Mouse (Mus musculus): ENCODE data around the gene Naa11. TPM values are rescaled to one million over a fixed set of nuclear protein-coding genes. Genes with fewer than 3 reads are reported as not detected.

Naa11 gene
- polyA plus RNA-seq, 1 experiment from 2014 or later = 0.05 TPM

GRCm38 (mm10) chr5:97382548-97383222 is 9.5 kb downstream of the Naa11 start:
- no peak overlapping the region for H3K27ac ChIP-seq
- H3K4me3 ChIP-seq (replicated peaks) = no peak overlapping the region
- no peak for ATAC-seq (ENCODE audit: low FRiP score)
- peaks cover 6% of the 10 kb centered on the region; the same call in 1 of the 2 replicates for H3K4me1 ChIP-seq
- no peaks in the 10 kb centered on the region for H3K27me3 ChIP-seq
- no peaks in the 10 kb centered on the region for H3K36me3 ChIP-seq (replicated peaks)
- H3K9me3 ChIP-seq = no peaks in the 10 kb centered on the region
- no peak overlapping the region for H3K4me2 ChIP-seq
- no peak overlapping the region for H3K9ac ChIP-seq
- 55% methylated on average over 14 of the region's 14 CpGs for WGBS

GRCm38 (mm10) chr5:97379976-97380375 is 12.2 kb downstream of the Naa11 start:
- 13% methylated on average over 3 of the region's 3 CpGs for WGBS
- Histone ChIP-seq H3K4me3 (replicated peaks) (no peak overlapping the region), H3K4me2 (no peak overlapping the region), H3K9ac (no peak overlapping the region), H3K9me3 (no peaks in the 10 kb centered on the region), H3K4me1 (peaks cover 6% of the 10 kb centered on the region; the same call in 1 of the 2 replicates), H3K36me3 (replicated peaks) (no peaks in the 10 kb centered on the region), H3K27me3 (no peaks in the 10 kb centered on the region), H3K27ac (no peak overlapping the region)
- ATAC-seq (ENCODE audit: low FRiP score) = no peak

GRCm38 (mm10) chr5:97364781-97365180 is 27.4 kb downstream of the Naa11 start:
- Histone ChIP-seq H3K27ac (no peak overlapping the region), H3K9me3 (no peaks in the 10 kb centered on the region), H3K27me3 (no peaks in the 10 kb centered on the region), H3K36me3 (replicated peaks) (no peaks in the 10 kb centered on the region), H3K4me3 (replicated peaks) (no peak overlapping the region), H3K4me1 (peaks cover 5% of the 10 kb centered on the region), H3K9ac (no peak overlapping the region), H3K4me2 (no peak overlapping the region)
- ATAC-seq (ENCODE audit: low FRiP score) = no peak
- 87% methylated on average over 8 of the region's 8 CpGs for WGBS

- H3K4me1 ChIP-seq = peaks cover 5% of the 10 kb centered on the region
- H3K27ac ChIP-seq = no peak overlapping the region
- no peak overlapping the region for H3K4me3 ChIP-seq (replicated peaks)
- no peaks in the 10 kb centered on the region for H3K9me3 ChIP-seq
- ATAC-seq (ENCODE audit: low FRiP score) = no peak
- no peaks in the 10 kb centered on the region for H3K27me3 ChIP-seq
- H3K36me3 ChIP-seq (replicated peaks) = no peaks in the 10 kb centered on the region
- H3K9ac ChIP-seq = no peak overlapping the region
- no peak overlapping the region for H3K4me2 ChIP-seq
- 79% methylated on average over 8 of the region's 8 CpGs for WGBS
Observed at GRCm38 (mm10) chr5:97364252-97364651, 27.9 kb downstream of the Naa11 start.

- Histone ChIP-seq H3K4me2 (no peak overlapping the region), H3K27ac (no peak overlapping the region), H3K9ac (no peak overlapping the region), H3K4me1 (peaks cover 5% of the 10 kb centered on the region), H3K4me3 (replicated peaks) (no peak overlapping the region), H3K36me3 (replicated peaks) (no peaks in the 10 kb centered on the region), H3K27me3 (no peaks in the 10 kb centered on the region), H3K9me3 (no peaks in the 10 kb centered on the region)
- 28% methylated on average over 2 of the region's 2 CpGs for WGBS
- ATAC-seq (ENCODE audit: low FRiP score) = no peak
Observed at GRCm38 (mm10) chr5:97362539-97362938, 29.6 kb downstream of the Naa11 start.

GRCm38 (mm10) chr5:97359104-97359503 is 33.1 kb downstream of the Naa11 start:
- Histone ChIP-seq H3K27ac (no peak overlapping the region), H3K9me3 (no peaks in the 10 kb centered on the region), H3K4me2 (no peak overlapping the region), H3K9ac (no peak overlapping the region), H3K27me3 (no peaks in the 10 kb centered on the region), H3K36me3 (replicated peaks) (no peaks in the 10 kb centered on the region), H3K4me3 (replicated peaks) (no peak overlapping the region), H3K4me1 (peaks cover 5% of the 10 kb centered on the region)
- 81% methylated on average over 4 of the region's 4 CpGs for WGBS
- ATAC-seq (ENCODE audit: low FRiP score) = no peak

- H3K9ac ChIP-seq = no peak overlapping the region
- H3K27ac ChIP-seq = no peak overlapping the region
- no peaks in the 10 kb centered on the region for H3K36me3 ChIP-seq (replicated peaks)
- H3K4me3 ChIP-seq (replicated peaks) = no peak overlapping the region
- H3K4me1 ChIP-seq = no peaks in the 10 kb centered on the region
- H3K9me3 ChIP-seq = no peaks in the 10 kb centered on the region
- ATAC-seq (ENCODE audit: low FRiP score) = no peak
- H3K27me3 ChIP-seq = no peaks in the 10 kb centered on the region
- H3K4me2 ChIP-seq = no peak overlapping the region
- WGBS = 55% methylated on average over 2 of the region's 2 CpGs
Observed at GRCm38 (mm10) chr5:97356135-97356534, 36.0 kb downstream of the Naa11 start.

- H3K4me2 ChIP-seq = no peak overlapping the region
- WGBS = 100% methylated on average over 2 of the region's 2 CpGs
- H3K9me3 ChIP-seq = no peaks in the 10 kb centered on the region
- no peaks in the 10 kb centered on the region for H3K36me3 ChIP-seq (replicated peaks)
- no peak overlapping the region for H3K9ac ChIP-seq
- no peak overlapping the region for H3K4me3 ChIP-seq (replicated peaks)
- no peak for ATAC-seq (ENCODE audit: low FRiP score)
- no peaks in the 10 kb centered on the region for H3K4me1 ChIP-seq
- H3K27ac ChIP-seq = no peak overlapping the region
- no peaks in the 10 kb centered on the region for H3K27me3 ChIP-seq
Observed at GRCm38 (mm10) chr5:97355152-97355551, 37.0 kb downstream of the Naa11 start.

- no peak for ATAC-seq (ENCODE audit: low FRiP score)
- 84% methylated on average over 2 of the region's 2 CpGs for WGBS
- H3K9ac ChIP-seq = no peak overlapping the region
- H3K27me3 ChIP-seq = no peaks in the 10 kb centered on the region
- H3K4me3 ChIP-seq (replicated peaks) = no peak overlapping the region
- no peak overlapping the region for H3K4me2 ChIP-seq
- H3K4me1 ChIP-seq = no peaks in the 10 kb centered on the region
- H3K9me3 ChIP-seq = no peaks in the 10 kb centered on the region
- no peak overlapping the region for H3K27ac ChIP-seq
- no peaks in the 10 kb centered on the region for H3K36me3 ChIP-seq (replicated peaks)
Observed at GRCm38 (mm10) chr5:97348760-97349159, 43.4 kb downstream of the Naa11 start.

GRCm38 (mm10) chr5:97348310-97348709 is 43.9 kb downstream of the Naa11 start:
- Histone ChIP-seq H3K9me3 (no peaks in the 10 kb centered on the region), H3K27ac (no peak overlapping the region)
- WGBS = 88% methylated on average over 8 of the region's 8 CpGs

GRCm38 (mm10) chr5:97345732-97346253 is 46.4 kb downstream of the Naa11 start:
- Histone ChIP-seq H3K4me3 (replicated peaks) (no peak overlapping the region), H3K9ac (no peak overlapping the region), H3K27me3 (no peaks in the 10 kb centered on the region), H3K4me2 (no peak overlapping the region), H3K36me3 (replicated peaks) (no peaks in the 10 kb centered on the region), H3K9me3 (no peaks in the 10 kb centered on the region), H3K4me1 (no peaks in the 10 kb centered on the region), H3K27ac (no peak overlapping the region)
- 89% methylated on average over 10 of the region's 10 CpGs for WGBS
- ATAC-seq (ENCODE audit: low FRiP score) = no peak

More at GRCm38 (mm10) chr5:97348310-97348709, 43.9 kb downstream of the Naa11 start:
- Histone ChIP-seq H3K9ac (no peak overlapping the region), H3K4me1 (no peaks in the 10 kb centered on the region), H3K4me2 (no peak overlapping the region), H3K36me3 (replicated peaks) (no peaks in the 10 kb centered on the region), H3K27me3 (no peaks in the 10 kb centered on the region), H3K4me3 (replicated peaks) (no peak overlapping the region)
- ATAC-seq (ENCODE audit: low FRiP score) = no peak

- no peak for ATAC-seq (ENCODE audit: low FRiP score)
- no peak overlapping the region for H3K4me2 ChIP-seq
- no peak overlapping the region for H3K4me3 ChIP-seq (replicated peaks)
- H3K36me3 ChIP-seq (replicated peaks) = no peaks in the 10 kb centered on the region
- H3K9me3 ChIP-seq = no peaks in the 10 kb centered on the region
- no peaks in the 10 kb centered on the region for H3K4me1 ChIP-seq
- H3K27me3 ChIP-seq = no peaks in the 10 kb centered on the region
- H3K9ac ChIP-seq = no peak overlapping the region
- H3K27ac ChIP-seq = no peak overlapping the region
Observed at GRCm38 (mm10) chr5:97345129-97345528, 47.0 kb downstream of the Naa11 start.

GRCm38 (mm10) chr5:97344144-97344543 is 48.0 kb downstream of the Naa11 start:
- H3K36me3 ChIP-seq (replicated peaks) = no peaks in the 10 kb centered on the region
- no peaks in the 10 kb centered on the region for H3K4me1 ChIP-seq
- H3K9me3 ChIP-seq = no peaks in the 10 kb centered on the region
- no peak overlapping the region for H3K4me3 ChIP-seq (replicated peaks)
- no peak overlapping the region for H3K9ac ChIP-seq
- ATAC-seq (ENCODE audit: low FRiP score) = no peak
- H3K27me3 ChIP-seq = no peaks in the 10 kb centered on the region
- H3K4me2 ChIP-seq = no peak overlapping the region
- no peak overlapping the region for H3K27ac ChIP-seq
- WGBS = 88% methylated on average over 3 of the region's 3 CpGs
